Mouse (Mus musculus) G1E (cell line): ENCODE measurements around the gene Dync1i1.

Experiments used
- CTCF ChIP-seq: IDR thresholded peaks from 2 replicates; pipeline ENCODE4 v1.5.1; 2012; ENCODE audit warnings: low read depth, low read length, inconsistent platforms, mixed read lengths
- GATA1 ChIP-seq: IDR thresholded peaks from 2 replicates; pipeline ENCODE4 v1.6.1; 2012; ENCODE audit warnings: borderline replicate concordance, low read length, inconsistent platforms, mixed read lengths
- POLR2AphosphoS5 ChIP-seq: IDR thresholded peaks from 2 replicates; pipeline ENCODE4 v1.6.1; 2012; ENCODE audit warnings: low read depth, low read length, inconsistent platforms; ENCODE audit not compliant: insufficient replicate concordance

GRCm38 (mm10) chr6:5827064-5827463 lies 101.6 kb downstream of the Dync1i1 start:
- TF ChIP-seq CTCF (no peak), POLR2AphosphoS5 (no peak), GATA1 (no peak)
